23 mouse cellular contexts compared by ENCODE assay signal in the genomic region with DNA sequence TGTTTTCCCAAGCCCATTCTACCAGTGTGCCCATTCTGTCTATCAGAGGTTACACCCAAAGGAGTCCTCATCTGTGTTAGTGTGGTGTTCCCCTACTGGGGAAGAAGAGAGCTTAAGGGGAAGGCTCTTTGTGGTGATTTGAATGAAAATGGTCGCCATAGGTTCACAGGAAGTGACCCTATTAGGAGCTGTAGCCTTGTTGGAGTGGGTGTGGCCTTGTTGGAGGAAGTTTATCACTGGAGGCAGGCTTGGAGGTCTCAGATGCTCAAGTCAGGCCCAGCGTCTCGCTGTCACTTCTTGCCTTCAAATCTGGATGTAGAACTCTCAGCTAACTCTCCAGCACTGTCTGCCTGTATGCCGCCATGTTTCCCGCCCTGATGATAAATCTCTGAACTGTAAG.
"Had no signal": no experiment of that assay in that cellular context is flagged by ENCODE, and none has a peak within 500 bp of the region (broad histone marks: within the 10 kb centered on the region; RNA-seq: fewer than 3 reads in every experiment).

No protein-coding gene starts in this region.

- H3K4me2 ChIP-seq: heart, embryonic 11.5 days; hindbrain, embryonic 12.5 days; hindbrain, embryonic 14.5 days; limb, embryonic 13.5 days; limb, embryonic 15.5 days; liver, embryonic 12.5 days had no signal

- DNase-seq: gastrocnemius, adult 2 months; gastrocnemius, postnatal 10 days; gastrocnemius, postnatal 25 days; heart, postnatal 10 days; heart, postnatal 4 days; kidney, adult 18-20 months; kidney, adult 8-10 months; kidney, postnatal 10 days; kidney, postnatal 25 days; kidney, postnatal 4 days; left cerebral cortex, postnatal 4 days had no signal

- H3K27me3 ChIP-seq: limb, embryonic 15.5 days had no signal

- H3K9ac ChIP-seq: hindbrain, embryonic 12.5 days; hindbrain, embryonic 14.5 days; limb, embryonic 13.5 days; limb, embryonic 15.5 days; liver, embryonic 12.5 days; liver, embryonic 14.5 days had no signal

- ATAC-seq: hindbrain, embryonic 16.5 days; intestine, postnatal 0 days; liver, embryonic 12.5 days had no signal

- H3K27ac ChIP-seq: gastrocnemius, adult 2 months; heart, adult 2 months; hindbrain, embryonic 10.5 days; hindbrain, embryonic 12.5 days; hindbrain, embryonic 14.5 days; layer of hippocampus, adult 2 months; limb, embryonic 13.5 days; limb, embryonic 15.5 days; liver, embryonic 12.5 days; liver, embryonic 14.5 days had no signal

- H3K4me3 ChIP-seq: gastrocnemius, adult 2 months; heart, adult 2 months; hindbrain, embryonic 10.5 days; hindbrain, embryonic 12.5 days; layer of hippocampus, adult 2 months; limb, embryonic 13.5 days; limb, embryonic 15.5 days; liver, embryonic 12.5 days had no signal

- H3K4me1 ChIP-seq: hindbrain, embryonic 10.5 days; hindbrain, embryonic 12.5 days; limb, embryonic 13.5 days; limb, embryonic 15.5 days; liver, embryonic 12.5 days had no signal

- H3K9me3 ChIP-seq: hindbrain, embryonic 10.5 days; hindbrain, embryonic 12.5 days; limb, embryonic 13.5 days; limb, embryonic 15.5 days; liver, embryonic 12.5 days had no signal
